Mouse (Mus musculus) left cerebral cortex, postnatal 36 days (tissue): ENCODE data around the gene Ovol2. TPM values are rescaled to one million over a fixed set of nuclear protein-coding genes. Genes with fewer than 3 reads are reported as not detected.

ENCODE experiments used
- DNase-seq, 2 experiments: peaks; one replicate each; pipeline ENCODE4 v3.0.0; 2021 to 2022; ENCODE audit warnings: low spot score in 2 of 2, mixed read lengths in 1 of 2
- intact Hi-C: fragments of 180-260 bp; cut with DNase I; formaldehyde crosslinking; loops from one replicate; pipeline ENCODE4 v1.15.1; 2025
- total RNA-seq, 2 experiments: library from RNA; stranded (reverse); gene quantifications; 2 replicates each; pipeline ENCODE4 v1.2.3; 2021

Ovol2 gene
- total RNA-seq, 2 experiments from 2014 or later, result 6.9 to 10.8 TPM

DNA sequence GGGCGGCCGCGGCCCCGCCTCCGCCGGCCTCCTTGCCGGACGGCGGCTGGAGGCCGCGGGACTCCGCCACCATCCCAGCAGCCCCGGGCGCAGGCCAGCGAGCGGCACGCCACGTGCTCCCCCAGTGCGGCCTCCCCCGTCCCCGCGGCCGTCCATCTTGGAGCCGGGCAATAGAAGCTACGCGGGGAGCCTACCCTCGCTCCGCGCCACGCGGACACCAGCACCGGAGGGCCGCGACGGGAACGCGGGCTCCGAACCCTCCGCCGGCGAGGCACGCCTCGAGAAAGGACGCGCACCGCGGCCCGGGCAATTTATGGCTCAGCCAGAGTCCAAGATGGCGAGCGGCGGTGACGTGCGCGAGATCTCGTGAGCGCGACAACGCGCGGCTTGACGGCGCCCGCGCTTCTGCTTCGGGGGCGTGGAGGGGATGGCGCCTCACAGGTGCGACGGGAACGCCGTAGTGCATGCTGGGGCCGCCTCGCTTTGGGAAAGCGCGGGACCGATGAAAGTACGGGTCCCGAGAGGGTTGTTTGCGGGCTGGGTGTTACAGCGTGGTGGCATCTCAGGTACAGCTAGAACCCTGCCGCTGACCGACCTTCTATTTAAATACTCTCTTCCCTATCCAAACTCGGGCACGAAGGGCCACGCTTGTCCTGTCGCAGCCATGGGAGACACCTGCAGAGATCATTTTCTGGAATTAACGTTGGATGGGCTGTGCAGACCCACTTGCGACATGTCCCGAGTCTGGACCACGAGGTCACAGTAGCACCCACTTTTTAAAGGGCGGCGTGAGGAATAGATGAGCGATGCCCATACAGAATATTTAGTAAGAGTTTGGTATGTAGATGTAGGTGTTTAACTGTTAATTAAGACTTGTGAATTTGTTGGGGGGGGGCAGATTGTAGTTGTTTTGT is 61.2 kb downstream of the Ovol2 start, which contains the start of the genes Mgme1 and Snx5:
TSS of gene Mgme1 (plus strand) at position 157 of the 914 bp plus-strand sequence.
TSS of gene Snx5 (minus strand) at position 400 of the 914 bp plus-strand sequence.
- DNase-seq, result peak; percentile 97 to 98
- intact Hi-C loops, result loop anchor here (1.0 to 10.0 kb wide), 3 partner anchors 98 to 355 kb away; partner anchors contain the start of genes Dstn, Kat14 and Pet117

DNA sequence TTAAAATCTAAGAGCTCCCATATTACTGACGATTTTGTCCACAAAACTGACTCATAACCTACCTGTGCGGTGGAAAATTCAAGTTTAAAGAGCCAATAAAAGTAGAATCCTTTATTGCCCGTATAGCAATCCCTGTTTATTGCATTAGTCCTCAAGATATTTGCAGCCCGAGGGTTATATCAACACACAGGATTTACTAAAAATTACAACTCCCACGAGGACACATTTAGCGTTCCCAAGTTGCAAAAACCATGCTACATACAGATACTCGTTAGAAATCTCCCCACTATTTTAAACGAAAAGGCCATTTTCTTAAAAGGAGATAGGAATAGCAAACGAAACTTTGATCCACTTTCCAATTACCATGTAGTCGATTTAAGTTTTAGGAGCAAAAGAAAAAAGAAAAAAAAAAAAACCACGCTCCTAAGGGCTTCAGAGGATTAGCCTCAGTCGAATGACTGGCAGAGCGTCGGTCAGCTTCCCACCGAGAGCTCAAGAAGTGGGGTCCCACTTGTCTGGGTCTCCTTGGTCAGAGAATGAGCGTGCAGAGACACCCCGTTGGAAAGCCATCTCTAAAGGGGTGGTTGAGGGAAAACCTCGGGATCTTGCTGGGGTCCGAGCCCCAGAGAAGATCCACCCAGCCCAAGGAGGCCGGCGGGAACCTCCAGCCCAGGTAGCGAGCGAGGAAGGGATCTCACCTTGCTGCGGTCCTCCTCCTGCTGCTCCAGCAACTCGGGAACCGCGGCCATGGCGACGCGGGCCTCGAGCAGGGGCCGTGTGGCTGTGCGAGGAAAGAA is 62.1 kb downstream of the Ovol2 start:
- intact Hi-C loops, result loop anchor here (1.0 to 10.0 kb wide), 3 partner anchors 99 to 355 kb away; partner anchors contain the start of genes Dstn, Kat14 and Pet117
- DNase-seq, result no peak

DNA sequence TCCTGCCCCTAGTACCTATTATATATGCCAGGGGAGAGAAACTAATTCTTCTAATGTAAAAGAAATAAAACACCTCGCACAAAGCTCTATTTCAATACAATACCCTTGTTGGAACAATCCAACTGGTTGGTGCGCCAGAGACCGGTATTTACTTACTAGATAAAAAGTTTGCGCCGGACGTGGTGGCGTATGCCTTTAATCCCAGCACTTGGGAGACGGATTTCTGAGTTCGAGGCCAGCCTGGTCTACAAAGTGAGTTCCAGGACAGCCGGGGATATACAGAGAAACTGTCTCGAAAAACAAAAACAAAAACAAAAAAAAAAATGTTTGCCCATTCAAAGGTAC is 62.7 kb downstream of the Ovol2 start:
- no peak for DNase-seq
- intact Hi-C loops, result no loop called here

DNA sequence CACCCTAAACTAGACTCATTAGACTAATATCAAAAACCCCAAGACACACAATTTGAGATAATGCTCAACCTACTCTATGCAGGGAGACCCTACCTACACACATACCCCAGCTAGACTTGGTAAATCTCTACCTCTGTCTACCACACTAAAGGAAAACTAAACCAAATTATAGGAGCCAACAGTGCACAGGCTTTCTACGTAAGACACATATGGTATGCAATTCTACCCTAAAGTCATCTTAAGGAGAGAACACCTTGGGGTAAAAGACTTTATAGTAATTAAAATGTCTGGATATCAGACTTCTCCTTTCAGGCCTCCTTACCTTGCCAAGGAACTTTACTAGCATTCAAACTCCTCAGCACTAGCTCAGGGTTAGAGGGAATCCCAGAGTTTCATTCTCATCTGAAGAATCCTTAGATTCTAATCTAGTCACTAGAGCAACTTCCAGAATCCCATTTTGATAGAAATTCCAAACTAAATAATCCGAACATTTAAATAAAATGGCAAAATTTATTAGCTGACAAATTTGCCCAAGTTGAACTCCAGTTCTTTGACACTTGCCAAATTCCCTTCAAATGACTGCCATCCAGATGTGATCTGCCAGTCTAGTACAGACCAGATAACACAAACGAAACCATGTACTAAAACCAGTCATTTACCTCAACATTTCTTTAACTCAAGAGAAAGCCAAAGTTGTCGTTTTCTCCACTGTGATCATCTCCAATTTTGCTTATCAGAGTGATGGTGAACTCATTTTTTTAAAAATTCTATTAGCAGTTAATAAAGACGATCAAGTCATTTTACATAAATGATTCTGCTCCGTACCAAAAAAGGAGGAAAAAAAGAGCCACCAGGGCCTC is 63.3 kb downstream of the Ovol2 start:
- intact Hi-C loops, result no loop called here
- no peak for DNase-seq

DNA sequence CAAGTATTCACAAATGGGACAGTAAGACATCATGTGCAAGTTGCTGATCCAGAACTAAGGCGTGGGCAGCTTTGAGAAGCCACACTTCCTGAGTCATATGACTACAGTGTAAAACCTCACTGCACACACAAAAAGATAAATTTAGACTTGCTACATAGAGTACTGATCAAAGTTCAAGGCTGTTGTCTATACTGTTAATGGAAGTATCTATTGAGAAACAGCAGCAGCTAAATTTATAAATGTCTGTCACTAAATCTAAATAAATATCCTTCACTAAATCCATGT is 64.3 kb downstream of the Ovol2 start:
- intact Hi-C loops, result no loop called here

GRCm38 (mm10) chr2:144267004-144267730 is 64.8 kb downstream of the Ovol2 start:
- intact Hi-C loops, result no loop called here
- DNase-seq, result no peak

More for the DNA sequence above, 64.3 kb downstream of the Ovol2 start:
- DNase-seq, result no peak

GRCm38 (mm10) chr2:144265916-144266683 is 65.8 kb downstream of the Ovol2 start:
- no peak for DNase-seq
- intact Hi-C loops, result no loop called here

- intact Hi-C loops, result no loop called here
- no peak for DNase-seq
Observed at GRCm38 (mm10) chr2:144265120-144265488, 66.8 kb downstream of the Ovol2 start.

- DNase-seq, result no peak
- intact Hi-C loops, result no loop called here
Observed at GRCm38 (mm10) chr2:144264398-144265119, 67.4 kb downstream of the Ovol2 start.

GRCm38 (mm10) chr2:144262837-144263236 is 69.1 kb downstream of the Ovol2 start:
- intact Hi-C loops, result no loop called here

More at GRCm38 (mm10) chr2:144262837-144263236, 69.1 kb downstream of the Ovol2 start:
- no peak for DNase-seq

Other genes with a start within 250 kb of the Ovol2 start
- gene Mgme1, start 61.5 kb downstream of the Ovol2 start, total RNA-seq, result 1 to 10 TPM; 4.8 to 5.3 TPM
- gene Snx5, start 61.2 kb downstream of the Ovol2 start, total RNA-seq, result 10 to 100 TPM; 68.7 to 78.9 TPM
- 10 to 100 TPM; 35.6 to 39.5 TPM for gene Kat14, start 36.8 kb upstream of the Ovol2 start, total RNA-seq
- gene Pet117, start 36.9 kb upstream of the Ovol2 start, total RNA-seq, result 1 to 10 TPM; 7.3 to 8.1 TPM
- gene Dzank1, start 195.3 kb upstream of the Ovol2 start, total RNA-seq, result 100 to 1,000 TPM; 150 to 152 TPM
- 10 to 100 TPM; 21.1 to 27.7 TPM for gene Polr3f, start 195.6 kb upstream of the Ovol2 start, total RNA-seq
- gene Rbbp9, start 218.7 kb upstream of the Ovol2 start, total RNA-seq, result 10 to 100 TPM; 29.2 to 30.0 TPM
- 10 to 100 TPM; 44.7 to 46.3 TPM for gene Sec23b, start 224.1 kb upstream of the Ovol2 start, total RNA-seq